Mouse (Mus musculus) heart, adult 8-10 months (tissue): ENCODE measurements at regions not wholly inside any gene's neighbourhood (a gene's known extent, or its start where the extent isn't known, plus 50 kb on each side); places are given as distances from the start of the nearest gene placed in this dataset.

Experiments used
- DNase-seq: peaks from one replicate; pipeline ENCODE4 v3.0.0; 2022; ENCODE audit warnings: low spot score

DNA sequence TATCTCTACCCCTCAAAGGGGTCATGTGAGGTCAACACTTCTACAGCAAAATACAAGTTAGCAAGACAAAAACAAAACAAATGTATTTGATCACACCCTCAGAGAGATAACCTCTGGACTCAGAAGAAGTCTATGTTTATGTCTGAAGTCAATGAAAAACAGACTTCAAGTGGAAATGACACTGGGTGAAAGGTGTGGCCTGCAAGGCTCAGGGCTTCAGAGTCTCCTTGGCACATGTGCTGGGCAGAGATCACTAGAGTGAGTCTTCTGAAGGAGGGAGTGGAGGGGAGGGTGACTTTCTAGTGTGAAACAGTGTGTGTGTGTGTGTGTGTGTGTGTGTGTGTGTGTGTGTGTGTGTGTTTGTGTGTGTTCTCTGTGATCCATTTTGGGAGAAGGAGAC is 68.2 kb downstream of the Il12a start:
- DNase-seq = no peak

DNA sequence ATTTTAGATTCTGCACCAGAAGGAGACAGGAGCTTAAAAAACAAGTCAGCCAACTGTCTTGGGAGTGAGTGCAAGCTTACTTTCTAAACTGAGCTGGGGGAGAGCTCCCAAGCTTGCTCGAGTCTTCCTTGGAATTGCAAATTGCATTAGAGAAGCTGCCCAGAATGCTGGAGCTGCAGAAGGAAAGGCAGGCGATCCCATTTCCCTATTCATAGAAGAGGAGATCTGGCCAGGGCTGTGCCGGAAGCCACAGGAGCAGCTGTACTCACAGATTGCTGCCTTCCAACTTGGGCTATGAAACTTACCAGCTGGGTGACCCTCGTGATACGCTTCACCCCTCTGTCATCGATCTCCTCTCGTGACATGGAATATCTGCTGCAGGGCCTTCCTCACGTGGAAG is 68.9 kb downstream of the Il12a start:
- peak; percentile 68 for DNase-seq

DNA sequence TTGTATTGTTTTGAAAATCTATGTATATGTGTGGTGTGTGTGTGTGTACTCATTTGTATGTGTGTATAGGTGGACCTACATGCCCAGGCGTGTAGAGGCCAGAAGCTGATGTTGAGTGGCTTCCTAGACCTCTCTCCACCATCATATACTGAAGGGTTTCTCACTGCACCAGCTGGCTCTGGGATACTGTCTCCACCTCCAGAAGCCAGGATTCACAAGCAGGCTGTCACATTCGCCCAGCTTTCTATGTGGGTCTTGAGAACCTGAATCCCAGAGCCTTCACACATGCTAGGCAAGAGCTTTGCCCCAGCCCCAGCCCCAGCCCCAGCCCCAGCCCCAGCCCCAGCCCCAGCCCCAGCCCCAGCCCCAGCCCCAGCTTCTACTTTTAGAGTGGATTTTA is 70.4 kb downstream of the Il12a start:
- no peak for DNase-seq

DNA sequence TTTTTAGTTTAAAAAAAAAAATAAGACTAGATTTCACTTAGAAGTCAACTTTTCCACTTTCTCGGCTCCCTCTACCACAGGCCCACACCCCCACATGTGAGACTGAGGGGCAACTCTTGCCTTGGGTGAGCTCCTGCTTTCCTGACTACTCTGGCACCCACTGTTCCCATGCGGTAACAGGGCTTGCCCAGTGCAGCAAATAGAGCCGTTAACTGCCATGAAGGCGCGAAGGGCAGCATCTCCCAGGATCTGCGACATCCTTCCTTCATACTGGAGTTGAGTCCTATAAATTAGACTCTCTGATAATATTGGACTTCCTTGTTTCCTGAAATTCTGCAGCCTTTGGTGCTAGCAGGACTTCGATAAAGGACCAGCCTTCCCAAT is 70.8 kb downstream of the Il12a start:
- no peak for DNase-seq

DNA sequence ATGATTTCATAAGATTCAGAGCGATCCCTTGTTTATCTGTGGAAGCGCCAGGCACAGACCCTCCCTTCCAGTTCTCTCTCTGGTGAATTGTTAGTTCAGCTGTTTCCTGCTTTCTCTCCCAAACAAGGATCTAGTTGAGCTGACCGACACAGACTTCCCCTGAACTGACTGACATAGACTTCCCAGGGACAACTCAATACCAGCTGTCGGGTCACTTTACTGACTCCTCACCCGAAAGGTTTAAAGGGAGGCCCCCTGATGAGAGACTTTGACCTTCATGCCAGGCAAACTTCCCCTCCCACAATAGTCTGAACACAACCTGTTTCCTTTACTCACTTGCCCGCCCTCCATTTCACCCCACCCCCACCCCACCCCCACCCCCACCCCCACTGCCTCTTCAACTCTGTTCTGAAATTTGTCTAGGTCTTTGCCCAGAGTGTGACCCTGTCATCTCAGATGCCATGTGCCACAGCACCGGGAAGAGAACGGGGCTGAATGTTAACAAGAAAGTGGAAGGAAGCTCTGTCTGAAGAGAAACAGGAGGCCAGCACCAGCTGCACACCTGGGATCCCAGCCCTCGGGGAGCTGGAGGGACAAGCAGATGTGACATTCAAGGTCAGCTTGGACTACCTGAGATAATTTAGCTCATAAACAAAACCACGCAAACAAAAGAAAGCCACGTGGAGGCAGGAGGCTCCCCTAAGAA is 71.3 kb downstream of the Il12a start:
- DNase-seq = peak; percentile 70

DNA sequence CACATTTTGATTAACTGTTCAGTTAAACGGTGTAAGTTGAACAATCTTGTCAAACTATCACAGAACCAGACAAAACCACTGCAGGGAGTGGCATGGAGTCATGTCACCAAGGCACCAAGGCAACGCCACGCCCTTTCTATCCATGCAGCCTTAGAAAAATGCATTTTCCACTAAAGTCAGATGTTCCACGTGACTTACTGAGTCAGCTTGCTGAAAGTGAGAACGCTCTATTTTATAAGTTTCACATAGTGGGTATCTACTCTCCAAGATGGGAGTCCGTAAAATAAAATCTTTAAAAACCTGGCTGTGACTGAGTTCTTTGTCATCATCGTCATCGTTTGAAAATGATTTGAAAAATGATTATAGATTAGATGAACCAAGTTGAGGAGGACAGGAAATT is 72.5 kb downstream of the Il12a start:
- DNase-seq = no peak

DNA sequence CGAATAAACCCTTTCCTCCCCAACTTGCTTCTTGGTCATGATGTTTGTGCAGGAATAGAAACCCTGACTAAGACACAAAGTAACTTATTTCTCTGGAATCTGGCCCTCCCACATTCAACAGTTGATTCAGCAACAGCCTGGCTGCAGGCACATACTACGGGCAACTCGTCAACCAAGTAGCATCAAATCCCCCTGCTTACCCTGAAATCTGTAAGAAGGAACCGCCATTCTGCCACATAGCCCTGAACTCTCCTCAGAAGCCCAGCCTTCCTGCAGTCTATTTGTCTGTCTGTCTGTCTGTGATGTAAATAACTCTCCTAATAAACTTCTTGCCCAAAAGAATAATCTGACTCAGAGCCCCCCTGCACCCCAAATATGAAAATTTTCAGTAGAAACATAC is 73.9 kb downstream of the Il12a start:
- DNase-seq = no peak

DNA sequence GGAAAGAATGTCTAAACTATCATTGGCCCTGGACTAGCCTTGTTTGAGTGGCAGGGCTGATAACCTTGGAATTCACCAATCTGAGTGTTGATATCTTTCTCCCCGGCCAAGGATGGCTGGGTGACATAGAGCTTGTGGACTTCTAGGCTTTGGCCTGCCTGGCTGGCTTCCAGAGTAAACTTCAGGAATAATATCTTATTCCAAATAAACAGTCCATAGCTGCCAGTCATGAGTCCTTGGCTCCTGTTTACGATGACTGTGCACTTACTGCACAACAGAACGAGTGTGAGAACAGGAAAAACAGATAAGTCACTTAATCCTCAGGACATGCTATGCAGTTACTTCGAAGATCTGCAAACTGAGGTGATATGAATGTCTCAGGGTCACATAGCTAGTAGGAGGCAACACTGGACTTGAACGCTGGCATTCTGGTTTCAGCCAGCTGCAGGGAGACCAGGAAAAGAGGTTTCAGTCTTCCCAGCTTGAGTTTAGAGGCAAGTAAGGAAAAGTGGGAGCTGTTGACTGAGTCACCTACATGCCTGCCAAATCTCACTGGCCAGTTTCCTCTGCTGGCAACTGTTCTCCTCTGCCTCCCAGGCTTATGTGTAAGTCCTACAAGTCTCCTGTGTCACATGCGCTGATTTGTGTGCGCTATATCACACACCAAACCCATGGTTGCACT is 74.6 kb downstream of the Il12a start:
- DNase-seq = peak; percentile 84

DNA sequence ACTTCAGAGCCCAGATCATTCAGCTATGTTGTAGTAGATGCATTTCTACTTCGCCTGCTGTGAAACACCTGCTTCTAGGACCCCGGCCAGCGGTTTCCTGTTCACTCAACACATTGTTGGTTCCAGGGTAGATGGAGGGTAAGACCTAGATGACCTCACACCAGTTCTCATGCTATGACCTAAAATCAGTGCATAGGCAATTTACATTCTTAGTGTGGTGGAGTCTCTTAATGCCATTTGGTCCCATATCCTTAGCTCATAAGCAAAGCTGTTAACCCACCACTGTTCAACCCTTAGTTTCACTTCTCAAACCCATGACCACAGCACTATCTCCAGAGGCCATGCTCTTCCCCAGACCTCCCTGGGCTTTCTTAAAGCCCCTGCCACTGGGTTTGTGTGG is 81.1 kb downstream of the Il12a start:
- no peak for DNase-seq

DNA sequence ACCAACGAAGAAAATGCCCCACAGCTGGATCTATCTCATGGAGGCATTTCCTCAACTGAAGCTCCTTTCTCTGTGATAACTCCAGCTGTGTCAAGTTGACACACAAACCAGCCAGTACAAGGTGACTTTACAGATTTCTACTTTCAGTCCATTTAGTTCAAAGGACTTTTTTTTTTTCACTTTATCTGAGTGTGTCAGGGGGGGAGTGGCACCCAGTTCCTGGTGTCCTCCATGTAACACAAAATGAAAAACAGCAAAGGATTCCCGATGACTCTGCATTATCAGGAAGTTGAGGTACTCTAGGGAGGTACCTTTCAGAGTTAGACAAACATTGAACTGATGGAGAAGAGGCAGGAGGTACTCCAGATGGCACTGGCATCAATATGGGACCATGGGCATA is 87.4 kb downstream of the Il12a start:
- no peak for DNase-seq

DNA sequence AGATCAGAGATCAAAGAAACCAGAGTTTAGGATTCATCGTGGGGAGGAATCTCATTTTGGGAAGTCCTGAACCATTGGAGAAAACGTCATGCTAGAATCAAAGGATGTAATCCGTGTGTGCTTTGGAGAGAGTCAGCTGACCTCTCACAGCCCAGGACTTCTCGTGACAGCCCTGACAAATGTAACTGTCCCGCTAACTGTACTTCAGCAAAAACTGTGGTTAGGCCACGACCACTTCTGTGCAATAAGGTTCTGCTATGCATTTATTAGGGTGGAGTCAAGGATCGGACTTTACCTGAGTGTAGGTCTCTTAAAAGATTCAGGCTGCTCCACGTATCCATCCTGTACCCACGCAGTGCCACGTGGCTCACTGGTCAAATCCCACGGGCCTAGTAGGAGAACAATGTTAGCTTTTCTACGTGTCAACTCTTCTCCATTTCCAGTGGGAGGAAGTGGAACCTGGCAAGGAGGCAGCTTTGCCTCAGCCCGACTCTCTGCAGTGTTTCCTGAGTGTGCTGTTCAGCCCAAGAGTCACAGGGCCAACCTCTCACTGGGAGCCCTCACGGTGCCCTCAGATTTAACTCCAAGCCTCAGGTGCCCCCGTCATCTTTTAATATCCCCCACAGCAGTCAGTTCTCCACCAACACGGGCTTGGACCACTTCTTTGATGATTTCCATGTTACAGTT is 88.1 kb downstream of the Il12a start:
- no peak for DNase-seq

DNA sequence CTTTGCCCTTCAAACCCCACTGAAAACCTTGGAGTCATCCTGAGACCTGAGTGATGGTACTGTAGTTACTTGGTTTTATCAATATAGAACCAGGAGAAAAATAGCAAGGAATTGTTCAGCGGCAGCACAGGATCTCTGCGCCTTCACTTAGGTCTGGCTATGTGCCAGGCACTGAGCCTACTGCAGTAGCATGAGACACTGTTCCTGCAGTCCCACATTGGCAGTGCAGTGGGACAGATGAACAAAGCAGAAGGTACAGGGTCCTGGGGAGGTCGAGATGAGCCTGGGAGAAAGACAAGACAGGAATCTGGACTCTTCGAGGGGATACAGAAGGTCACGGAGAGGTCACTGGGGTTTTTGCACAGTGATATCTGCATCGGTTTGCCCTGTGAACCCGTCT is 88.5 kb upstream of the 1110032F04Rik start:
- no peak for DNase-seq

DNA sequence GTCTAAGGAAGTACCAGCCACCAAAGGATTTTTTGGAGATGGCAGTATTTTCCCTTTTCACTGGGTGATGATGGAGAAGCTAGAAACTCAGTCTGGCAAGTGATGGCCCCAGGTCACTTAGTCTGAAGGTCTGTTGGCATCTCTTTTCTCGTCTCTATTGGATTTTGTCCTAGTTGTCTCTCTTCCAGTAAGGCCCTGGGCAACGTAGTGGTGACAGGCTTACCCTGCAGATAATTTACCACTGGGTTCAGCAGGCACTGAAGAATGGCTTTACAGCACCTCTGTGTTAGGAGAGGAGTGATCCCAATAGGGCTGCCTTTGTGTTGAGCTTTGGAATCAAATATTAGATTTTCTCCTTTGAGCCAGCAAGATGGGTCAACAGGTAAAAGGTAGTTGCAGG is 87.9 kb upstream of the 1110032F04Rik start:
- DNase-seq = no peak

DNA sequence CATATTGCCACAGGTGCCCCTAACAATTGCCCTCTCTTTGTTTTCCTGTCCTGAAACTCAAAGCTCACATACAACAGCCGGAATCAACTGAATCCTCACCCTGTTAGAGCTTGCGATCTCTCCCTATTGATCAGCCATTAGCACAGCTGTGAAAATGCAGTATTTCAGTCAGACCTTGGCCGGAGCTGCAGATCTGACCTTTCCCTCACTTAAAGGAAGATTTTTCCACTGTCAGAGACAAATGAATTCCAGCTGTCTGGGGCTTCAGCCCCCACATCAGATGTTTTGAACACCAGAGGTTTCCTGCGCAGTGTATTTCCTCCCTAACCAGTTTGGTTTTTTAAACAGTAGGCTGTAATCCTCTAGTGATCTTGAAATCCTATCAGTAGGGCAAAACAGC is 87.0 kb upstream of the 1110032F04Rik start:
- no peak for DNase-seq

DNA sequence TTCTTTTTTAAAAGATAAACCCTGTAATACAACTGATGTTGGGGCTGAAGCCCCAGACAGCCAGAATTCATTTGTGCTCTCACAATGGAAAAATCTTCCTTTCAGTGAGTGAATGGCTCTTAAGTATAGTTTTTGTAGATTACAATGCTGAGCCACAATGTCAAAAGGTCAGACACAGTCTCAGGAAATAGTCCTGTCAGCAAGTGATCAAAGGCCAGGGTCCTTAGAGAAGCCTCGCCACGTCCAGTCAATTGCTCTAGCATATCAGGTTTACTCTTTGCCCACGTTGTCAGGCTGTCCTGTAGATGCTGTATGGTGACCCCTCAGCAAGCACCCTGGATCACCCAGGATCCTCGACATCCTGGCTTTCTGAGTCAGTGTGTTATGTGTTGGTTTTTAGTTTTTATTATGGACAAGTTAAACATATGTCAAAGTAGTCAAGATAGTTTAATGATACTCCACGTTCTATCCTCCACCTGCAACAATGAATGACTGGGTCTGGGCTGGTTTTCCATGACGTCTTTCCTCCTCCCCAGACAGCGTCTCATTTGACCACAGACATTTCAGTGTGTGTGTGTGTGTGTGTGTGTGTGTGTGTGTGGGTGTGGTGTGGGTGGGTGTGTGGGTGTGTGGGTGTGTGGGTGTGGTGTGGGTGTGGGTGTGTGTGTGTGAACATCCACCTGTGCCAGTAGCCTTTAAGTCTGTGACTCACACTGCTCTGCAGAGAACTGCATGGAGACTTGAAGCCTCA is 85.5 kb upstream of the 1110032F04Rik start:
- no peak for DNase-seq

DNA sequence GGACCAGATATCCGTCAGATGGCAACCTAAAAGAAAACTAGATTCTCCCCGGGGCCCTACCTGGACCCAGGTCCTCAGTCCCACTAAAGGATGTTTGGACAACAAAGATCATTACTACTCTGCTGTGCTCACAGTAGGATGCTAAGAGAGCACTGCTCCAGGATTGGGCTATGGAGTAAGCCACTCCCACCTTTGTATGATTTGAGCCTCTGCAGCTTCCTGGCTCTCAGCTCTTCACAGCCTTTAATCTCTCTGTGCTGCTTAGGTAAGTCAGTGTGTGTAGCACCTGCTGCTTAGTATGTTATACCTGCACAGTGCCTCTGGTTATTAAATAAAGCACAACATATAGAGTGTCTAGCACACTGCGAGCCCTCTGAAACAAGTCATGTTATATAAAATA is 82.6 kb upstream of the 1110032F04Rik start:
- no peak for DNase-seq

DNA sequence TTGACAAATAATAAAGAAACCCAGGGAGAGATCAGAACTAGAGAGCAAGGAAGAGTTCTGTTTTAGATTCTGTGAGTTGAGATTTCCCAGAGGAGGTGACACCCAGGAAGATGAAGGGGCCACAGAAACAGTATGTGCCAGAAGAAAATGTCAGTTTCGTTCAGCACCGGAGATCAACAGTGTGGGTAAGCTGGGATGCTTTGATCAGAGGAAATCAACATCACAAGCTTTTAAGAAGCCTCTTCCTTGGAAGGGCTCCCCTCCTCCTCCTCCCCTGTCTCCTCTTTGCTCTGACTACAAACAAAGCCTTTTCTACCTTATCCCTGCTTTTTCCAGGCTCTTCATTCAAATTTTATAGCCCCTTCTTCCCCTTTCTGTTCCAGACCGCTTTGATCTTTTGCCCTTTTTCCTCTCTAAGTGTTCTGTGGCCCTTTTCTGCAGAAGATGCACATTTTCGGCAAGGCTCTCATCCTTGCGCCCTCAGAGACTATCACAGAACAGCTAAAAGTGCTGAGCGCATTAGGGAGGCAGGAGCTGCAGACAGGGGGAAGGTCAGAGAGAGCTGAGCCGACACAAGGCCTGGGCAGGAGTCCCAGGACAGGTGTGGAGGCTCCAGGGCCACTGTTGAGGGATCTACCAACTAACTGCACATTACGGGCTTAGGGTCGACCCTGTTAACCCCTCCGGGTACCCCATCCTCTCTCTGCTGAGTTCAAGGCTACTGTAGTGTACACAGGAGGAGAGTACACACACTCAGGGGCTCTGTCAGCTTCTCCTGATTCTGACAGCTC is 81.8 kb upstream of the 1110032F04Rik start:
- DNase-seq = no peak

DNA sequence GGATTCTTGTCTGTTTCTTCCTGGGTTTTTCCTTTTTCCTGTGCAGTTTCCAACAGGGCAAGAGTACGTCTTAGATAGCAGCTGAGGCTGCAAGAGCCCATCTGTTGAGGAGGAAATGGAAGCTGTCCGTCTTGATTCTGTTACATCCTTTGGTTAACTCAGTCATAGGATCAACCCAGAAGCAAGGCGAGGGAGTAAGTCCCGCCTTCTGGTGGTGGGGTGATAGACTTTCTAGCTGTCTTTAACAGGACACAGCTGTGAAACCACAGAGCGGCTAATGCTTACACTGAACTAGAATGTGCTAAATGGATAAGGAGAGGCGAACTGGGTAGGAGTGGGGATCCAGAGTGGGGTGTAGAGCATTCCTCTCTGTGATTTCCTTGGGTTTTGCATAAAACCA is 79.9 kb upstream of the 1110032F04Rik start:
- no peak for DNase-seq

DNA sequence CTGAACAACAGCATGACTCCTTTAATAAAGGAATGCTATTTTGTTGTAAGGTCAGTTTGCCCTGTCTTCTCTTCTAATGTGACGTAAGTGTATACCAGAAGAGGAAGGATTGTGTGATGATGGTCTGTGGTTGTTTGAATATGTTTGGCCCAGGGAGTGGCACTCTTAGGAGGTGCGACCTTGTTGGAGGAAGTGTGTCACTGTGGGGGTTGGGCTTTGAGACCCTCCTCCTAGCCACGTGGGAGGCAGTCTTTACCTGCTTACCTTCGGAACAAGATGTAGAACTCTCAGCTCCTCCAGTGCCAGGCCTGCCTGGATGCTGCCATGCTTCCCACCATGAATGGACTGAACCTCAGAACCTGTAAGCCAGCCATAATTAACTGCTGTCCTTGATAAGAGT is 78.9 kb upstream of the 1110032F04Rik start:
- DNase-seq = no peak

DNA sequence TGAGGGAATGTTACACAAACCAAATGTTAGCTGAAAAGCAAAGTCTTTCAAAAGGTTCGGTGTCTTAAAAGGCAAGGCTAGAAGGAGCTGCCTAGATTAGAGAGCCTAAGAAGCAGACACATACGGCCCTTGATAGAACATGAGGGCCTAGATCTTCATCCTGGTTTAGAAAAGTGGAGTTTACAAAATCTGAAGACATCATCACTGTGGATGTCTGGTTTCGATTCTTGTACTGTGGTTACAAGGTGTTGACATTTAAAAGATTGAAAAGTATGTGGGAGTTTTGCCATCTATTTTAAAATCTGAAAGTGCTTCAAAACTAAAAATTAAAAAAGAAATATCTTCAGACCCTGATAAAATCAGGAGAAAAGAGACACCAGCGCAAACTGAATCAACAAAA is 76.5 kb upstream of the 1110032F04Rik start:
- no peak for DNase-seq

DNA sequence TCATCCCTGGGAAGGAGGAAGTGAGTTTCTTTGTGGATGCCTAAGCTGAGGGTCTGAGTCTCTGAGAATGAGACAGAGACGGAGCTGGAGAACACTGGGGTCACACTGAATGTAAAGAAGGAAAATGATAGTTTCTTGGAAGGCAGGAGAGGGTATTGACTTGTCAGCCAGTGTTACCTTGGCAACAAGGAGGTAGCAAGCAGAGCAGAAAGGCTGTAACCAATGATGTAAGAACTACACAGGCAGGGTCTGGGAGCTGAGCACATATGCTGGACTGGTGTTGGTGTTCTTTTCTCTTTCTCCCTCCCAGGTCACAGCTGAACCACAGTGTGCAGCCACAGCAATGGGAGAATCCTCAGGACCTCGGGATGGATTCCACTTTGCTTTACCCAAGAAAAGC is 75.5 kb upstream of the 1110032F04Rik start:
- no peak for DNase-seq
